Mouse (Mus musculus) ovary, postnatal 10 days (tissue): ENCODE data around the gene Pacrg.

ENCODE experiments used
- DNase-seq: peaks from one replicate; pipeline ENCODE4 v3.0.0; 2022; ENCODE audit warnings: low spot score

Gene Pacrg

DNA sequence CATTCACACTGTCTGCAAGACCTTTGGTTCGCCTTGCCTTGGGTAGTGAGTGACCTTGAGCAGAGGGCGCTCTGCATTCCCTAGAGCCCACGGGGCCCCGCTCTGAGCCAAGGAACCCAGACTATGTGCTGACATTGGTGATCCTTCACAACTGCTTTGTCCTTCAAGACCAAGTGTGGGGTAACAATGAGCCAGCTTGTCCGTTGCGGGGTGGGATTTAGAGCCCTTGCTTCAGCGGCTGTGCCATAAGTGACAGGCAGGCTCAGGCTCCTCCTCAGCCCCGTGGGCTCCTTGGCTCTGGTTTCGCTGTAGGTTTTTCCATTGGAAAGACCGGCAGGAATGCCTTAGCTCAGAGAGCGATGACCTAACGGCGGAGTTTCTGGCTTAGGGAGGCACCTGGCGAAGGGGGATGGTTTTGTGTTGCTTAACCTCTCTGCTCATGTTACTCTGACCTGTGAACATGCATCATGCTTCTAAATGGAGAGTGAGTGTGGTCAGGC lies 390.3 kb downstream of the Pacrg start:
- DNase-seq, result no peak

DNA sequence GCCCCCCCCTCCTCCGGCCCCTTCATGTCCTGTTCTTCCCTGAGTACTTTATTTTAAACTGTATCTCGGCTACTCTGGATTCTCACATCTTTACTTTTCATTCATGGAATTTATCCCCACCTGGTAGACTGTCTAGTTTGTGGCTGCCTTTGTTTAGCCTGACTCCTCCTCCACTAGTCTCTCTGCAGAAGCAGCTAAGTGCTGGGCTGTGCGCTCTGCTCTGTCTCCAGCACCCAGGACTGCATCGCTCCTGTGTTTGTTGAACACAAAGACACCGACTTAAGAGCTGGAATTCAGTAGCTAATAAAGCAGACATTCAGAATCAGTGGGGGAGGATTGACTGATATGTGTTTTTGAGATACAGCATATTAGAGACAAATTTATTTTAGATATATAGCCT lies 391.7 kb downstream of the Pacrg start:
- no peak for DNase-seq

DNA sequence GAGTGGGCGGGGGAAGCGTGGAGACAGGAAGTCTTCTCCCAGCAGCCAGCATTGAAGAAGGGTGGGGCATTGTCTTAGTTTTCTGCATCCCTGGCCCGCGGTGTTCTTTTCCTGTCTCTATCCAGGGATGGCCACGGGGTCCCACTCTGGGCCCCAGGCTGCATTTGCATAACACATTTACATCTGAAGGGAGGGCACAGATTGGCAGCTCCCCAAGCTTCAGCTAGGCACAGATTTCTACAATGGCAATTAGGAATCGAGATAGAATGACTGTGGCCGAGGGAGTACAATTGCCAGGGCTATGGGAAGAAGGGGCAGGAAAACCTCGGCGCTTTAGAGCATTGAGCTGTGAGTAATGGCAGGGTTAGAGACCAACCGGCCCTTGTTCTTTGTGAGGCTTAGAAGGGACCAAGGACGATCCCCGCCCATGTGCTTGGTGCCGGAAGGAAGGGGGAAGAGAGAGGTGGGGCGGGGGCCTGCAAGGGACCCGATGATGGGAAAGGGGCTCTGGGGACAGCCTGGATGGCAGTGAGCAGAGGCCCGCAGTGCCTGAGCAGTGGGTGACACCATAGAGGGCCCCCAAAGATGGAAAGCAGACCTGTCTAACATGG lies 398.5 kb downstream of the Pacrg start:
- no peak for DNase-seq

DNA sequence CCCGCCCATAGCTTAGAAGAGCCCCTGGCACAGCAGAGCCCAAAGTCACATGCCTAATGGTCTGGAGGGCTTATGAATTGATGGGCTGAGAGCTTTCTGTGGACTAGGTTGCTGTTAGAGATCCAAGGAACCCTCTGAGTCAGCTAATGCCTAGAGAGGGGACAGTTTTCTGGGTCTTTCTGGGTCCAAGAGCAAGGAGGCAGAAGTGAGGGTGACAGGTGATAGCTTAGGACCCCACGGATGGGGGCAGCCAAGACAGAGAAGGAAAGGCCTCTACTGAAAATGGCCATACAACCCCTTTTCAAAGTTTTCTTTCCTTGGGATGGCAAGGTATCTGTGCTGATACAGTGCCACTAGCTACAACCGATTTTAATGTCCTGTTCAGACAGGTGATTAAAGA lies 399.1 kb downstream of the Pacrg start:
- DNase-seq, result no peak

DNA sequence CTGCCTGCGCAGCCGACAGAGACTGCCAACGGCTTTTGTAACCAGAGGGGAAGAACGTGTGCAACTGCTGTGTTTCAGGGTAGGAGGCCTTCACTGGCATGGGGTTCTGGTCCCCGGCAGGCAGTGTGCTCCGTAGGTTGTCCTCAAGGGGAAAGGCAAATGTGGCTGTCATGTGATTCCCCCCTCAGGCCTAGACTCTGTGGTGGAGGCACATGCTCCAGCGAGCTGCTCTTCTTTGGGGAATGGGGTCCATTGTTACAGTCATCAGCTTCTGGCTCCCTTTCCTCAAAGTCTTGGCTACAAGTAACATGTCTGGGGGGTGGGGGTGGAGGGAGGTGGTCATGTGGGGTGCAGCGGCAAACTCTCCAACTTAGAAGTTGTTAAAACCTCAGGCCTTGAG lies 400.3 kb downstream of the Pacrg start:
- DNase-seq, result no peak

DNA sequence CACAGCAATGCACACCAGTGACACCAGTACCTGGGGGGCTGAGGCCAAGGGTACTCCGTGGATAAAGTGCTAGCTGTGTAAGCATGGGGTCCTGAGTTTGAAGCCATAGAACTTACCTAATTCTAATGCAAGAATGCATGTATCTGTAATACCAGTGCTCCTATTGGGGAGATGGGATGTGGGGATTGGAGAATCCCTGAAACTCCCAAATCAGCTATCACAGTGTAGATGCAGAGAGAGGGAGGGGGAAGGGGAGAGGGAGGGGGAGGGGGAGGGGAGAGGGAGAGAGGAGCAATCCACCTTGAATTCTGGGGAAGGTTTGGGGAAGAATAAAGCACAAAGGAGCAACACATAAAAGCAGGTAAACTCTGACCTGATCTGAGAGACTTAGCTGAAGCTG lies 405.2 kb downstream of the Pacrg start:
- DNase-seq, result no peak

DNA sequence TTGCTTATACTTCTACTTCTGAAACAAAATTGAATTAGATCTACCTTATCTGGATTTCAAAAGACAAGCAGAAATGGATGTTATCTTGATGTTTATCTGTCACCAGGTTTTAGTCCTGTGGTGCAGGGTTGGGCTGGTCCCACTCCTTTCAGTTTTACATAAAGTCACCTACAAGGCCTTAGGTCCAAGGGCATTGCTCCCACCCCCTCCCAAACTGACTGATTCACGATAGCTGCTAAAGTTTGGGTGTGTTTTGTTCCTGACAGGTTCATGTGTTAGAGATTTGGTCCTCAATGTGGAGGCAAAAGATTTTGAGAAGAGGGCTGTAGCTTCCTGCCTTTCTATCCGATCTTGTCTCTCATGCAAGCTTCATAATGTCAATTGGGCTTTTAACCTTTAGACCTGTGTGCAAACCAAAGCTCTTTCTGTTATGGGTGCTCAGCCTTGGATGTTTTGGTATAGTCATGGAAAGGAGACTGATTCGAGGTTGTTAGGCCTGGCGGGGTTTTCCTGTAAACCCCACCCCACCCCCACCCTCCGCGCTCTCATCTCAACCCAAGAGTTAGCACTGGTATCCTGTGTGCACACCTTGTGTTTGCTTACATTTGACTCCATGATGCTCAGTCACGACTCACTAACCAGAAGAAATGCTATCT lies 407.5 kb downstream of the Pacrg start:
- DNase-seq, result no peak

DNA sequence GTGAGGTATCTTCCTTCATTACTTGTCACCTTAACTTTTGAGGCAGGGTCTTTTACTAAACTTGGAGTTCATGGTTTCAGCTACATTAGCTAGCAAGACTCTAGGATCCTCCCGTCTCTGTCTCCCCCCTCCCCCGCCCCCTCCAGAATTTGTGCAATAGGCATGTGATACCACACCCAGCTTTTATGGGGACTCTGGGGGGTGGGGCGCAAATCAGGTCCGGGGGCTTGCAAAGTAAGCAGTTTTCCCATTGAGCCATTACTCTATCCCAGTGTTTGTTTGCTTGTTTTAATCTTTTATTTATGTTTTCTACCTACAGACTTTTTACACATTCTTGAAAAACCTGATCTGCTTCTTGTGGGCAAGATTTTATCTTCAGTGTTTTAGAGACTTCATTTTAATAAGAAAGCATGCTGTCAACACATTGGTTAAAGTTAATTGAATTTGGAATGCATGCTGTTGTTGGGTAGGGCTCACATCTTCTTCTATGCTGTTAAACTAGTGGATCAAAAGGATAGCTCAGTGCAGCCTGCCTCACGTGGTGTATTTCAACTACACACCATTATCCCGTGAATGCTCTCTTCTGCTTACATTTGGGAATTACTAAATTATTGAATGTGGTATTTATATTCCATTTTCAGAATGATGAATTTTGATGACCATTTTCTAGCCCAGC lies 408.1 kb downstream of the Pacrg start:
- DNase-seq, result no peak

DNA sequence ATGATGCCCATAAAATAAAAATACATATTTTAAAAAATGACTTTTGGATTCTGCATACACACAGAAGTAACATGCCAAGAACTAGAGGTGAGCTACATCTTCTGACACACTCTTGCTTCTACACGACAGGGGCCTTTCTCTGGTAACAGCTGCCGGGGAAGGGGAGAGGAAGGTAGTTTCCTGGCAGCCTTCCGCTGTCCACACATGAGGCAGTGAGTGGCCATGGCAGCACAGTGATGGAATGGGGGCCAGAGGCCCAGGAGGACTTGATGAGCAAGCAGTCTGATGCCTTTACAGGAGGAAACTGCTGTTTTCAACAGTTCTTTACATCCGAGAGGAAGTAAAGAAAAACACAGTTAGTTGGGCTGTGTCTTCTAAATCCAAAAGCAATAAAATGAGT lies 409.3 kb downstream of the Pacrg start:
- DNase-seq, result no peak

DNA sequence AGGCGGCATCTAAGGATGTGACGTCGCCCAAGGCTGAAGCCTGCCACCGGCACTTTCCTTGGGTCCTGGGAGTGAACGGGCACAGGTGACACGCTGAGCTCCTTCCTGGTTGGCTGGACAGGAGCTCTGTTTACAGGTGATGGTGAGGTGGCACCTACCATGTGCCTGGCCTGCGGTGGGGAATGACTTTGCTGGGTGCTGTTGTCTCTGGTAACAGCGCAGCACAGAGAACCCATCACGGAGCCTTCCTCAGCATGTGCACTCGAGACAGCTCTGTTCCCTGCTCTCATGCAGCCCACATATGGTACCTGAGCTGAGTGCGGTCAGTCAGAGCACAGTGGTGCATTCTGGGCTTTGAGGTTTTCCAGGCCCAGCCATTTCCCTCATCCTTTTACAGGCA lies 410.7 kb downstream of the Pacrg start:
- DNase-seq, result no peak

DNA sequence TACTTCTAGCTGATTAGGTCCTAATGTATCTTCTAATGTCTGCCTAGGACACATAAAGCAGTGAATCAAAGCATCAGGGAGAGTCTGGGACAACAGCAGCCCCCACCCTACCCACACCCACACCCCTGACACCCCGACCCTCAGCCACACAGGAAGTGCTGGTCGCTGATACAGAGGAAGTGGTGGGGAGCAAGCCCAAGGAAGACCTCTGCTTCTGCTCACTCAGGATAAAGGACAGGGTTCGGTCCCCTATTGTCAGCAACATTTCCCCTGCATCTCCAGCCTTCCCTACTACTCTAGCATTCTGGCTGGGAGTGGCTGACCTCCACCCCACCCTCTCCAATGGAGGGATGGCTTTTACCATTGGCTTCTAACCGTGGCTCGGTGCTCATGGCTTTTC lies 414.8 kb downstream of the Pacrg start:
- DNase-seq, result no peak

DNA sequence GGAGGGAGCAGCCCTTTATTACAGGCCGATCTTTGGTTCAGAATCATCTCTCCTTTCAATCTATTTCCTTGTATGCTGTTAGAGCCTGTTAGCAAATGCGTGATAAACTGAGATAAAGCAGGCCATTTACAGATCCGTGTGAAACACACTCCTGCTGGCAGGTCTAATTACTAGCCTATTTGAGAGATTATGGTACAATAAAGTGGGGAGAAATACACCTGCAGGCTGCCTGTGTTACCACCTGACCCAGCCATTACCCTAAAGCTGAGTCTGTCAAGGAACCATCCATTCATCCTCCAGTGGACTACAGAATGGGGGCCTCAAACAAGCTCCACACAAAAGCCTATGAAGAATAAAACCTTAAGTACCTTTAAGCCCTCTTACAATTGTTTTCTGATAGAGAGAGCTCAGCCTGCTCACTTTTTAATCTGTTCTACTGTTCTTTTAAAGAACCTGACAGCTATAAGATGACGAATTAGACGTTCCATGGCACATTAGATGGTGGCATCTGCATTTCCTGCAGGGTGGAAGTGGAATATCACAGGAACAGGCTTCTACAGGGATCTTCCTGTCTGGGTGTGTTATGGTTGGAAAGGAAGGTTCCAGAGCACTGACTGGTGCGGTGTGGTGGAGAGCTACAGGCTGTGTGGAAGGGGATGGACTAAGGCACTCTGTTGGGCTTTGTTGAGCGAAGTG lies 422.4 kb downstream of the Pacrg start:
- DNase-seq, result no peak

DNA sequence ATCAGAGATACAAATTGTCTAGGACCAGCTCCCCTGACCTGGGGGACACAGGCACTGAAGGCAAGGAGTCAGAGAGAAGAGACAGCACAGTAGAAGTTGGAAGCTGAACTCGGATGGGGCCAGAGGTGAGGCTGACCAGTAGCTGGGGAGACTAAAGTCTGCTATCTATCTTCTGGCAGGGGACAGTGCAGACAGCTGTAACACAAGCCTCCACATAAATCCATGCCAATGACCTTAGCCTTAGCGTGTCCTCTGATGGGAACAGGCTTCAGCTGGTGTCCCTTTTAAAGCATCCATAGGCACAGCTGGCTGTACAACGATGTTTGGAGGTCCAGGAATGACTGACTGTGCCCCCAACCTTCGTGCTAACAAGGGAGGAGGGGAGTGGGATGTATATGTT lies 423.1 kb downstream of the Pacrg start:
- DNase-seq, result no peak

DNA sequence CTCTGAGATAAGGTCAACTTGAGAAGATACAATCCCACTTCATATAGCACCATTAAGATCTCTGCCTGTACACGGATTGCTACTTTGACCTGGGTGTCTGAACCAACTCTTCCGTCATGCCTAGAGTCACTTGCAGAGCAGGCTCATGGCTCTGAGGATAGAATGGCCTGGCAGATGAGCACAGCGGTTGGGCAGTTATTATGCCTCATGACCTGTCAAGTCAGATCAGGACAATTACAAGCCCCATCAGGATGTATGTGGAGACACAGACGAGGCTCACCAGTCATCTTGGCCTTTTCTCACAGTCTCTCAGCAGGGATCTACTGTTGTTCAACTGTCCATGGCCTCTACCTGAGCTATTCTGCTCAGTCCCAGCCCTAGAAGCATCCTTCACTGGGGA lies 424.0 kb downstream of the Pacrg start:
- DNase-seq, result no peak

DNA sequence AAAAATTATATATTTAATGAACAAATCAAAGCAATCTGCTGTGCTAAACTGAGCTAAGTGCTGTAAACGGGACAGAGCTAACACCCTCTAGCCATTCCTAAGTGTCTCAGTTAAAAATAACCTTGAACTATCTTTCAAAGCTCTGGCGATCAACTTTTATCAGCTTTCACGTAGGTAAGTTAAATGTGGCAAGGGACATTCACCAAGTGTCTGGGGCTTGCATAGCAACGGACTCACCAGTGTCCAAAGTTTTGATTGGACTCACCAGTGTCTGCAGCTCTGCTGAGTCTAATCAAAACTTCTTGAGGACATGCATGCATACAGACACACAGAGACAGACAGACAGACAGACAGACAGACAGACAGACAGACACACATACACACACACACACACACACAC lies 425.7 kb downstream of the Pacrg start:
- DNase-seq, result no peak

DNA sequence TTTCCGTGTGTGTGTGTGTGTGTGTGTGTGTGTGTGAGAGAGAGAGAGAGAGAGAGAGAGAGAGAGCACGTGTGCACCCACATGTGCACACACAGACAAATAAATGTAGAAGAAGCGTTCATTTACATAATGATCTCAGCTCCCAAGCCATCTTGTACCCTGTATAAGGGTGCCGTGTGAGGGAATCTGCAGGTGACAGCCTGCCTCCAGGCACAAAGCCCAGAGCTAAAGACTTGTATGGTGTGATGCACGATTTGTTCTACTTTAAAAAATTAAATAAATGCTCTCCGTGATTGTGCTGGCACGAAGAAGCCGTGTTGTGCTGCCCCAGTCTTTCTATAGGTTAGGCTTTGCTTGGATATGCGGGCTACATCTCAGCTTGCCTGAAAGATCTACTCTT lies 426.2 kb downstream of the Pacrg start:
- no peak for DNase-seq

DNA sequence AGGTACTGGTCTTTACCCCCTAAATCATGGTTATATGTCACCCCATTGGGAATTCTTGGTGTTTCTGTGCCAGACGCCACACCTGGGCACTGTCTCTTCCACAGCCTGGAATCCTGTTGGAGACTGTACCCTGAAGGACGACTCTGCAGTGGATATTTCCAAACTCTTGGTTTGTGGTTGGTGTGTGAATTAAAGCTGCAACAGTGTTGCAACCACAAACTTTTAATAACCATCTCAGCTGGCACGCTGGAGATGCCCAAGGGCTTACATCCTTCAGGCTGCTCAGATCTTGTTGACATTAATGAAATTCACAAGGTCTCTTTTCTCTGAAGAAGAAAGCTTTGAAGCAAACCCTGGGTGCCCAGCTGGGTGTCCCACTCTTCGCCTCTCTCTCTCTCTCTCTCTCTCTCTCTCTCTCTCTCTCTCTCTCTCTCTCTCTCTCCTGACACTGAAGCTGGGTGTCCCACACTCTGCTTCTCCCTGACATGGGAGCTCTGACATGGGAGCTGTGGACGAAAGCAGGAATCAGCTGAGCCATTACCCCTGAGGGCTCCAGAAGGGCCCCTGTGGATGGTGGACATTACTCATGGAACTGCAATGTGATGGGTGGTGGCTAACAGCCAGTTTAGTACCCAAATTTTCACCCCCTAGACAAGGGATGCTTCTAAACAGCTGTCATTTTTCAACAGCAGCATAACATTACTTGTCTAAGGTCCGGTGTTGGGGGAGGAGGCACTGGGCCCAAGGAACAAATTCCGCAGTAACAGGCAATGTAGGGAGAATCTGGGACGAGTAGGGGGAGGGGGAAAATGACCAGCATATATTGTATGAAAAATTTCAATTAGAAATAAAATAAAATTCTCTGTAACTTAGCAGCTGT lies 429.3 kb downstream of the Pacrg start:
- DNase-seq, result no peak

DNA sequence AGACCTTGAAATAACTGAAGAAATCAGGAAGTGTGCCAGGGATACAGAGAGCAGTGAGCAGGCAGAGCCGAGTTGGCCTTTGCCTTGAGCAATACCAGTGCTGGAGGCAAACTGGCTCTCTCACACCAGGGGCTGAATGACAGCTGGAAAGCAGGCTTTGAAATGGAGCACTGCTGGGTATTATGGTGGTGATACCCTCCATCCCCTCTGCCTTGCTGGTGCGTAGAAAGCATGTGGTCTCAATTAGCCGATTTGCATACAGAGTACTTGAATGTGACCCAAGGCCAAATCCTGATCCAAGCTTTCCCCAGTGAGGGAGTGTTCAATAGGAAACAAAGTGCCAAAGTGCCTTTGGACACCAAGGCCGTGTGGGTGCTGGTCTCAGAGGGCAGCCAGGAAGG lies 431.4 kb downstream of the Pacrg start:
- DNase-seq, result no peak

DNA sequence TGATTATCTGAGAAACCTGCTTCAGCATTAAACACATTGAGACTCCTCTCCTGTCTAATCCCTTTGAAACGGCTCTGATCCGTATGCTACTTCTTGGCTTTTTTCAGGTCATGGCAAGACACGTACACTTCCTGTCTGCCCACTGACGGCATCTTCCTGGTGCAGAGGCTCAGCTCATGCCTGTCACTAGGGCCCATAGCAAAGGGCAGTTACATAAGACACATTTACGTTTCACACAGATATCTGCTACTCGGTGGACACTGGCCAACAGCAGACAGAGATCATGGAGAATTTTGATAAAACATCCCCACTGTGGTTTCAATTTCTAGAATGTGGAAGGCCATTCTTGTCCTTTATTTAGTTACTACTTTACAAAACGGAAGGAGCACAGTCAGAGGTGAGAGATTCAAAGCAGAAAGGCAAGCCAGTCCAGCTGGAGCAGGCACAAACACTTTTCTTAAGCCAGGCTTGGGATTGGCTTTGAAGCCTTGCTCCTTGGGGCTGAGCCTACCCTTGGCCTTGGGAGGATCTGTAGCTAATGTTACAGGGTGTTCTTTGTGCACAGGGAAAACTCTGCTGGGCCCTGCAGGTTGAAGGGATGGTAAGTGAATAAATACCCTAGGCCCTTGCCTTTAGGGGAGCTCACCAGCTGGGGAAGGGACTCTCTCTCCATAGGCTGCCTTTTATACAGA lies 432.9 kb downstream of the Pacrg start:
- DNase-seq, result no peak

DNA sequence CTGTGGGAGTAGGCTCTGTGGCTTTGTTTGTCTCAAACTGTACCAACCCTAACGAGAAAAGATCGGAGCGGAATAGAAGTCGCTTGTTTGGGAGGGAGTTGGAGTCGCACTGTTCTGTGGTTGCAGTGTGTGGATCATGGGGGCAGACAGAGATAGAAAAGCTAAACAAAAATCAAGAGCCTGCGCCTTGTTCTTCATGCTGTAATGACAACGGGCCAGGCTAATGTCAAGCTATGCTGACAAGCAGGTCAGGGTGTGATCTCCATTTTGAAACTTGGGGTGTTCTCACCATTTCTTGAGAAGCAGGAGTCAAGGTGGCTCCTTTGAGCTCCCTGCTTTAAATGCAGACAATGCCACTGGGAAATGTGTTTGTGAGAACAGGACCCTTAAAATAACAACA lies 433.8 kb downstream of the Pacrg start:
- DNase-seq, result no peak

DNA sequence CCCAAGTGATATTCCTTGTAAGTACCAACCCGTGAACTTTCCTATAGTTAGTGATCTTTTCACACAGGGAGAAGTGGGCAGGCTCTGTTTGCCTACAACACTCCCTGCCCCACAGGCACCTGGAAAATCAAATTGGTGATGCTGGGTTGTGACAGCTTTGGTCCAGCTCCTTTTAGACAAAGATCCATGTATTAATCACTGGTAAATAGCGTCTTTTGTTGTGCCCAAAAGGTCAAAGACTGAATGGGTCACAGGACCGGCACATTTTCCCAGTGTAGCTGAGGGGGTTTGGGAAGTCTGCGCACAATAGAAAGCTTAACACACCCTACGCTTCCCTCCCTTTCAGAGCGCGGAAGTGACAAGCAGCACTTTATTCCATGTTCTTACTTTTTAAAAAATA lies 434.2 kb downstream of the Pacrg start:
- no peak for DNase-seq
